Mouse (Mus musculus) E14TG2a.4 (cell line): ENCODE measurements around the gene Ctnnbl1.
A peak's percentile ranks its signal among the peaks of the same experiment; 100 is the strongest.

Experiments used
- H3K27me3 ChIP-seq: 2 replicates; pipeline ENCODE4 v1.6.1; 2014; ENCODE audit warnings: low read length, control low read depth; ENCODE audit not compliant: insufficient read depth
- H3K36me3 ChIP-seq: 2 replicates; pipeline ENCODE4 v1.6.1; 2014; ENCODE audit warnings: low read length, control low read depth; ENCODE audit not compliant: insufficient read depth
- H3K4me1 ChIP-seq: replicated peaks from 2 replicates; pipeline ENCODE4 v1.6.1; 2014; ENCODE audit warnings: low read depth, low read length, control low read depth
- H3K4me3 ChIP-seq: replicated peaks from 2 replicates; pipeline ENCODE4 v1.5.1; 2014; ENCODE audit warnings: mild to moderate bottlenecking, low read length
- H3K9me3 ChIP-seq: 2 replicates; pipeline ENCODE4 v1.6.1; 2014; ENCODE audit warnings: low read length, control low read depth
- CTCF ChIP-seq: conservative IDR thresholded peaks from 2 replicates; pipeline ENCODE4 v1.5.1; 2014; ENCODE audit warnings: low read length
- NANOG ChIP-seq: IDR thresholded peaks from 2 replicates; pipeline ENCODE4 v1.6.1; 2014; ENCODE audit warnings: borderline replicate concordance, low read length, mixed read lengths
- POU5F1 ChIP-seq: IDR thresholded peaks from 2 replicates; pipeline ENCODE4 v1.6.1; 2014; ENCODE audit warnings: low read length, borderline replicate concordance

Ctnnbl1 gene

GRCm38 (mm10) chr2:157914889-157915517 lies 177.8 kb downstream of the Ctnnbl1 start:
- peak overlapping the region; percentile 80 for H3K4me3 ChIP-seq
- H3K36me3 ChIP-seq, result no peaks in the 10 kb centered on the region
- peaks cover 65% of the 10 kb centered on the region for H3K27me3 ChIP-seq
- H3K4me1 ChIP-seq, result peaks cover 48% of the 10 kb centered on the region
- no peaks in the 10 kb centered on the region for H3K9me3 ChIP-seq
- TF ChIP-seq NANOG (no peak), CTCF (0 out of 2 replicates have a peak, but pooled peaks have one; percentile 10), POU5F1 (no peak)

- no peaks in the 10 kb centered on the region for H3K9me3 ChIP-seq
- 0 out of 2 replicates have a peak overlapping the region, but pooled peaks have one; percentile 10 for H3K4me3 ChIP-seq
- H3K4me1 ChIP-seq, result peaks cover 69% of the 10 kb centered on the region
- H3K27me3 ChIP-seq, result peaks cover 77% of the 10 kb centered on the region
- H3K36me3 ChIP-seq, result no peaks in the 10 kb centered on the region
- TF ChIP-seq CTCF, result no peak
- TF ChIP-seq POU5F1, result no peak
- TF ChIP-seq NANOG, result no peak
These were observed 181.3 kb downstream of the Ctnnbl1 start for GRCm38 (mm10) chr2:157918529-157918928.

- Histone ChIP-seq H3K36me3 (no peaks in the 10 kb centered on the region), H3K27me3 (peaks cover 79% of the 10 kb centered on the region), H3K9me3 (no peaks in the 10 kb centered on the region), H3K4me1 (peaks cover 61% of the 10 kb centered on the region), H3K4me3 (no peak overlapping the region)
- TF ChIP-seq POU5F1 (no peak), CTCF (no peak), NANOG (no peak)
These were observed 184.3 kb downstream of the Ctnnbl1 start for GRCm38 (mm10) chr2:157921551-157921950.

- Histone ChIP-seq H3K36me3 (no peaks in the 10 kb centered on the region), H3K4me3 (0 out of 2 replicates have a peak overlapping the region, but pooled peaks have one; percentile 8), H3K4me1 (peaks cover 67% of the 10 kb centered on the region), H3K9me3 (no peaks in the 10 kb centered on the region), H3K27me3 (peaks cover 76% of the 10 kb centered on the region)
- TF ChIP-seq POU5F1 (no peak), NANOG (no peak), CTCF (no peak)
These were observed 186.2 kb downstream of the Ctnnbl1 start for GRCm38 (mm10) chr2:157923406-157923805.

GRCm38 (mm10) chr2:157924504-157924903 lies 187.3 kb downstream of the Ctnnbl1 start:
- Histone ChIP-seq H3K27me3 (peaks cover 76% of the 10 kb centered on the region), H3K9me3 (no peaks in the 10 kb centered on the region), H3K4me1 (peaks cover 66% of the 10 kb centered on the region), H3K4me3 (no peak overlapping the region), H3K36me3 (no peaks in the 10 kb centered on the region)
- TF ChIP-seq CTCF (no peak), NANOG (no peak), POU5F1 (no peak)

GRCm38 (mm10) chr2:157926502-157926901 lies 189.3 kb downstream of the Ctnnbl1 start:
- Histone ChIP-seq H3K27me3 (peaks cover 61% of the 10 kb centered on the region), H3K9me3 (no peaks in the 10 kb centered on the region), H3K36me3 (no peaks in the 10 kb centered on the region), H3K4me3 (no peak overlapping the region), H3K4me1 (peaks cover 75% of the 10 kb centered on the region)
- TF ChIP-seq NANOG, result no peak
- no peak for TF ChIP-seq CTCF
- no peak for TF ChIP-seq POU5F1

- TF ChIP-seq POU5F1, result no peak
- Histone ChIP-seq H3K9me3 (no peaks in the 10 kb centered on the region), H3K27me3 (peaks cover 57% of the 10 kb centered on the region), H3K36me3 (no peaks in the 10 kb centered on the region), H3K4me1 (peaks cover 74% of the 10 kb centered on the region), H3K4me3 (peak overlapping the region; percentile 65)
These were observed 189.7 kb downstream of the Ctnnbl1 start for GRCm38 (mm10) chr2:157926927-157927326.

- Histone ChIP-seq H3K4me1 (peaks cover 74% of the 10 kb centered on the region), H3K4me3 (peak overlapping the region; percentile 65), H3K27me3 (peaks cover 53% of the 10 kb centered on the region), H3K36me3 (no peaks in the 10 kb centered on the region), H3K9me3 (no peaks in the 10 kb centered on the region)
- TF ChIP-seq CTCF (no peak), POU5F1 (no peak), NANOG (no peak)
These were observed 190.2 kb downstream of the Ctnnbl1 start for GRCm38 (mm10) chr2:157927397-157927796.

GRCm38 (mm10) chr2:157927815-157928214 lies 190.6 kb downstream of the Ctnnbl1 start:
- TF ChIP-seq NANOG (no peak), CTCF (no peak), POU5F1 (no peak)
- Histone ChIP-seq H3K36me3 (no peaks in the 10 kb centered on the region), H3K9me3 (no peaks in the 10 kb centered on the region), H3K27me3 (peaks cover 49% of the 10 kb centered on the region), H3K4me1 (peaks cover 71% of the 10 kb centered on the region), H3K4me3 (peak overlapping the region; percentile 65)
